Comparison of ENCODE assay signal across 8 mouse cellular contexts in the genomic region with DNA sequence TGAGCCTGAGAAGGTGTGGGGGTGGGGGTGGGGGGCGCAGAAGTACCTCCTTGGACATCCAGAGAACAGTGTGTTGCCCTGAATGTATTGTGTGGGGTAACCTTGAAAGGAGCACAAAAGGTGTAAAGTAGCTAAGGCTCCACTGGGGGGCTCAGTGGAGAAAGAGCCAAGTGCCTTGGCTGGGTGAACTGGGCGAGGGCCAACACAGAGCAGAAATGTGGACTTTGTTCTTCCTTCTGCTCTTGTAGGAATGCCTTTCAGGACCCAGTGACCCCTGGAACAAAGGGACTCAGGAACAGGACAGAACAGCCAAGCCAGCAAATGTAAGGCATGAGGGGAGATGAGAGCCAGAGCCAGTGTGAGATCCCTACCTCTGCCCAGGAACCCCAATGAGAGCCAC. TPM values are rescaled to one million over a fixed set of nuclear protein-coding genes. Genes with fewer than 3 reads are reported as not detected.
DNase-seq lines count a peak whose midpoint lies in the region; ATAC-seq lines count a peak whose summit lies in the region.

No protein-coding gene starts in this region.

- no peaks in the 10 kb centered on the region for H3K9me3 ChIP-seq in midbrain, embryonic 10.5 days (replicated peaks)
- no peaks in the 10 kb centered on the region for H3K9me3 ChIP-seq in midbrain, embryonic 15.5 days

- peak; percentile 16 for DNase-seq in adrenal gland, postnatal 10 days
- DNase-seq in adrenal gland, postnatal 25 days, result no peak
- DNase-seq in midbrain, embryonic 10.5 days (ENCODE audit: low spot score), result no peak
- peak; percentile 87 for DNase-seq in kidney, postnatal 14 days
- DNase-seq in testis, postnatal 10 days (ENCODE audit: low spot score), result peak; percentile 77
- no peak for DNase-seq in layer of hippocampus, adult 8-10 months (ENCODE audit: low spot score in 2 of 2)
- DNase-seq in layer of hippocampus, adult 9-10 months (ENCODE audit: low spot score), result no peak

- no peaks in the 10 kb centered on the region for H3K27me3 ChIP-seq in midbrain, embryonic 10.5 days (ENCODE audit: low read depth, poor library complexity, severe bottlenecking)
- no peaks in the 10 kb centered on the region for H3K27me3 ChIP-seq in midbrain, embryonic 15.5 days (replicated peaks)

- no peak for ATAC-seq in midbrain, embryonic 15.5 days (replicated peaks)

- no peak overlapping the region for H3K4me2 ChIP-seq in midbrain, embryonic 15.5 days

- peaks cover 19% of the 10 kb centered on the region for H3K4me1 ChIP-seq in midbrain, embryonic 10.5 days
- no peaks in the 10 kb centered on the region; the same call in 1 of the 2 replicates for H3K4me1 ChIP-seq in midbrain, embryonic 15.5 days

- no peaks in the 10 kb centered on the region for H3K36me3 ChIP-seq in midbrain, embryonic 10.5 days
- H3K36me3 ChIP-seq in midbrain, embryonic 15.5 days (replicated peaks), result no peaks in the 10 kb centered on the region

- no peak overlapping the region for H3K9ac ChIP-seq in midbrain, embryonic 15.5 days

- H3K4me3 ChIP-seq in midbrain, embryonic 10.5 days, result no peak overlapping the region
- no peak overlapping the region for H3K4me3 ChIP-seq in midbrain, embryonic 15.5 days

- WGBS in midbrain, embryonic 10.5 days, result 44% methylated on average over 2 of the region's 2 CpGs
- 39% methylated on average over 2 of the region's 2 CpGs for WGBS in midbrain, embryonic 15.5 days

- peak overlapping the region; percentile 58 for H3K27ac ChIP-seq in midbrain, embryonic 10.5 days (replicated peaks)
- H3K27ac ChIP-seq in midbrain, embryonic 15.5 days, result no peak overlapping the region

RNA-seq across cellular contexts. Expression of a gene that starts 15.4 kb away (rescaled TPM):
- 1 to 10 TPM; 1.6 to 2.2 TPM for total RNA-seq in adrenal gland, postnatal 10 days (2021)
- total RNA-seq in adrenal gland, postnatal 25 days (2021), result 2.3 and 2.6 TPM in 2 replicates
- polyA plus RNA-seq in midbrain, embryonic 10.5 days (2016; fragmentation: Nextera tagmentation; extraction: Ambion mirVana), result 0.81 and 0.87 TPM in 2 replicates
- 1.3 and 2.2 TPM in 2 replicates for polyA plus RNA-seq in midbrain, embryonic 15.5 days (2015; fragmentation: Nextera tagmentation; extraction: Ambion mirVana)
- 1 to 10 TPM; 2.1 to 3.9 (median 2.1) TPM for total RNA-seq in layer of hippocampus, adult 8-10 months (2022)

RNA-seq across cellular contexts. Expression of a gene that starts 31.7 kb away (rescaled TPM):
- 1 to 10 TPM; 7.0 to 9.7 TPM for total RNA-seq in adrenal gland, postnatal 10 days (2021)
- 8.8 and 12.7 TPM in 2 replicates for total RNA-seq in adrenal gland, postnatal 25 days (2021)
- 79.8 and 108 TPM in 2 replicates for polyA plus RNA-seq in midbrain, embryonic 10.5 days (2016; fragmentation: Nextera tagmentation; extraction: Ambion mirVana)
- 61.2 and 62.8 TPM in 2 replicates for polyA plus RNA-seq in midbrain, embryonic 15.5 days (2015; fragmentation: Nextera tagmentation; extraction: Ambion mirVana)
- 1 to 10 TPM; 5.9 to 8.0 (median 7.2) TPM for total RNA-seq in layer of hippocampus, adult 8-10 months (2022)

Comparison
In these comparisons a context has a peak if more than half of its experiments do, and no peak if none do; other contexts are left out.
1. DNase-seq: peak in adrenal gland, postnatal 10 days (single experiment), kidney, postnatal 14 days (single experiment) and testis, postnatal 10 days (single experiment); none in adrenal gland, postnatal 25 days (single experiment), midbrain, embryonic 10.5 days (single experiment), layer of hippocampus, adult 8-10 months (0 of 2) and layer of hippocampus, adult 9-10 months (single experiment).